Mouse (Mus musculus) layer of hippocampus, postnatal 14 days (tissue): ENCODE data around the gene Grin1. TPM values are rescaled to one million over a fixed set of nuclear protein-coding genes. Genes with fewer than 3 reads are reported as not detected.

Experiments used
- DNase-seq, 2 experiments: peaks; one replicate each; pipeline ENCODE4 v3.0.0; 2021 to 2022; ENCODE audit warnings: low spot score in 2 of 2, mixed read lengths in 1 of 2
- long read RNA-seq, 2 experiments: library from polyadenylated mRNA; stranded (forward); transcript quantifications; one replicate each; pipeline ENCODE4 v2.0.0; 2021
- total RNA-seq, 2 experiments: library from RNA; stranded (reverse); gene quantifications; 2 replicates each; pipeline ENCODE4 v1.2.3; 2021

Grin1 gene
- 100 to 1,000 TPM; 419 to 451 TPM for total RNA-seq
- long read RNA-seq, experiment 1, full-length matches to known transcripts = 212 of 350 reads
- long read RNA-seq, experiment 1, partial matches to known transcripts = 39 of 350 reads
- long read RNA-seq, experiment 1, other reads (novel, unspliced or antisense) = 99 of 350 reads
- long read RNA-seq, experiment 2, full-length matches to known transcripts = 239 of 422 reads
- long read RNA-seq, experiment 2, partial matches to known transcripts = 52 of 422 reads
- long read RNA-seq, experiment 2, other reads (novel, unspliced or antisense) = 131 of 422 reads

DNA sequence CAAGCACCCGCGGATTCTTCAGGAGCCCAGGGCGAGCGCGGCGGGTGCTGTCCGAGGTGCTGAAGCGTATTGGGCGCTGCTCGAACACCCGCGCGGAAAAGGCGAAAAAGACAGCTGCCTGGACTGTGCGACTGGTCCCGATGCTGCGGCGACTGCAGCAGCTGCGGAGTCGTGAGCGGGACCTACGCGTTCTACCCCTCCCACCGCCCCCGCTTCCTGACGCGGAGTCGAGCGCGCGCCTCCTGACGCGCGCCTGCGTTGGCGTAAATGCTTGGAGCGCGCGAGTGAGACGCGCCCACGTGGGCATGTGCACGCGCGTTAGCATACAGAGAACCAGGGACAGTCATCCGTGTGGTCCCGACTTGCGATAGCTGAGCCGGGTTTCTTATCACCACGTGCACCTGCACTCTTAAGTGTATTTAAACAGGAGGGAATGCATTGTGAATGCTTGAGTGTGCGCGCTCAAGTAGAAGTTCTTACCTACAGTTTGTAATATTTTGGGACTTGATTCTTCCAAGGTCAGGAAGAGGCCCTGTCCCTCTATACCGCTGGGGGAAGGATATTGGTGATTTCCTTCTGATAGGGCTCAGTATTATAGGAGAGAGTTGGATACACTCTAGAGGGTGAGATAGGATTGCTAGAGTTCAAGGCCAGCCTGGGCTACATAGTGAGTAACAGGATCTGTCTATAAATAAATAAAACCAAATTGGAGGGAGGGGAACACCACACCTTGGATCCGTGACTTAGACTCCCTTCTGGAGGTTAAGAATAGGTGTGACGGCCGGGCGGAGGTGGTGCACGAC is at the start of gene Grin1:
TSS of gene Grin1 (minus strand) at position 217 of the 803 bp plus-strand sequence.
- peak; percentile 78 to 92 for DNase-seq

DNA sequence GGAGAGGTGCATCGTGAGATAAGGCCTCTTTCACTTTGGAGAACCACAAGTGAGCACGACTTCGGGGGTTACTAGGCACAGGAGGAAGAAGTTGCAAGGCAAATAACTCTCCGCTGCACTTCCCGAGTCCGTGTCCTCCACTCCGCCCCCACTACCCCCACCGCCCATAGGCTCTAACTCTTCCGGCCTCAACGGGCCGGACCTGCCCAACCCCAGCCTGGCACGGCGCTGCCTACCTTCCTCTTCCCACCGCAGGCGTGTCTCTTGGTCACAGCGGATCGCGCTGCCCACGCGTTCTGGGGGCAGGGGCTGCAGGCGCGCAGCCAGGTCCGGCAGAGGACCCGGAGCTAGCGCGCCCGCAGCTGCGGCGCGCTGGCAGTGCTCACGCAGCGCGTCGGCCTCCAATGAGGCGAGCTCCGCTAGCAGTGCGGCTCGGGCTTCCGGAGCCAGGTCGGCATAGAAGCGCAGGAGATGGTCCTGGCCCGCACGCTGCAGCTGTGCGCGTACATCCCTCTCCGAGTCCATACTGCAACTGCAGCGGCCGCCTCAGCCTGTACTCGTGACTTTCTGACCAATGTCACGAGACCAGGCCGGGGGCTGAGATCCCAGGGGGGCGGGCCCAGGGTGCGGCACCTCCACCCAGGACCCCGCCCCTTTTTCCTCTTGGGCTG is 46.2 kb upstream of the Grin1 start, which contains the start of gene Uap1l1:
TSS of gene Uap1l1 (minus strand) at position 592 of the 671 bp plus-strand sequence.
- DNase-seq = peak; percentile 31 to 45

- DNase-seq = no peak
Observed at GRCm38 (mm10) chr2:25364761-25365090, 45.7 kb upstream of the Grin1 start.

- no peak for DNase-seq
Observed at GRCm38 (mm10) chr2:25364313-25364712, 45.3 kb upstream of the Grin1 start.

DNA sequence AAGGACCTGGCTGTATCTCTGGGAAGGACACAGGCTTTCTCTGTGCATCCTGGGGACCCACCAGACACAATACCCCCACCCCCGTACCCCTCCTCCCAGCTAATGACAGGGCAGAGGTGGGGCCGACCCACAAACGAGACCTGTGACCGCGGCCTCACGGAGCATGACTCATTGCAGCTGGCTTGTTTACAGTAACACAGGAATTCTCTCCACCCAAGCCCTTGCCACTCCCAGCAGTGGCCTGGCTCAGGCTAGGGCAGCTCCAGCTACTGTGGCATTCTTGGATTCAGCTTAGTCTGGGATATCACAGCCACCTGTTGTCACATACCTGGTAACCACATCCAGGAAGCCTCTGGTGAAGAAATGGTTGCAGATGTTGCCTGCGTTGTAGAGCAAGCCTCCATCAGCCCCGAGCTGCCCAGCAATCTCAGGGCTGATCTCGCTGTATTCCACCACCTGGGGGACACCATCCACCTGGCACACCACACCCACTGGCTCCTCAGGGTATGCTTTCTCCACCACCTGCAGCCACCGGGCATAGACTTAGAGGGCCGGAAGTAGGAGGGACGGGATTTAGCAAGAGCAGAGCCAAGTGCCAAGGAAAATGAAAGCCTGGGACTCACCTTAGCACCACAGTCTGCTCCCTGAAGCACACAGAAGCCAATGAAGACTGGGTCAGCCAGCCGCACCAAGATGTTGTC is 44.6 kb upstream of the Grin1 start:
- DNase-seq = no peak

GRCm38 (mm10) chr2:25359848-25360247 is 40.9 kb upstream of the Grin1 start:
- DNase-seq = no peak

- DNase-seq = peak; percentile 65 to 86
Observed at GRCm38 (mm10) chr2:25356208-25357079, 37.5 kb upstream of the Grin1 start, which contains the start of gene Dpp7. Gene Dpp7 (minus strand): TSS chr2:25356359.

DNA sequence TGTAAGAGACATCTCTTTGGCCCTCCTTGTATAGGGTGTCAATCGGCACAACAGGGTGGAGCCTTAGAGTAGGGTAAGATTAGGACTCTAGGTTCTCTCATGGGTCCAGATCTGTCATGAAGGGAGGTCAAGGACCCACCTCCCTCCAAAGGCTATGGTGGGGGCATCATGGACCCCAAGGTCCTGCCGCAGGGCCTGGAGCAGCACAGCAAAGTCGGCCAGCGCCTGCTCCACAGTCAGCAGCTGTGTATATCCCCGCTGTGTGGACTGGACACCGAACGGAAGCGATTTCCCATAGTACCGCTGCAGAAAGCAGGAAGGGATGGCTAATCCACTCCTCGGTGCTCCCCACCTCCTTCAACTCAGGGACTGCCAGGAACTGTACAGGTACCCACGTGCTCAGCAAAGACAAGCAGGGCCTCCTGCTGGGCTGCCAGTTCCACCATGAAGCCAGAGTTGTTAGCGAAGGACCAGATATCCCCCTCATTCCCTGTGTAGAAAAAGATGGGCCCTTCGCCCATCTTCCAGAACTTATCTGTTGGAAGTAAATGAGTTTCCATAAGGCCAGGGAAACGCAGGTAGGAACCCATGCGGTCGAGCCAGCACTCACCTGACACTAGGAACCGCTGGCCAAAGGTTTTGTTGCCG is 36.6 kb upstream of the Grin1 start:
- DNase-seq = no peak

- DNase-seq = no peak
Observed at GRCm38 (mm10) chr2:25354211-25354610, 35.2 kb upstream of the Grin1 start.

- no peak for DNase-seq
Observed at GRCm38 (mm10) chr2:25350701-25351100, 31.7 kb upstream of the Grin1 start.

DNA sequence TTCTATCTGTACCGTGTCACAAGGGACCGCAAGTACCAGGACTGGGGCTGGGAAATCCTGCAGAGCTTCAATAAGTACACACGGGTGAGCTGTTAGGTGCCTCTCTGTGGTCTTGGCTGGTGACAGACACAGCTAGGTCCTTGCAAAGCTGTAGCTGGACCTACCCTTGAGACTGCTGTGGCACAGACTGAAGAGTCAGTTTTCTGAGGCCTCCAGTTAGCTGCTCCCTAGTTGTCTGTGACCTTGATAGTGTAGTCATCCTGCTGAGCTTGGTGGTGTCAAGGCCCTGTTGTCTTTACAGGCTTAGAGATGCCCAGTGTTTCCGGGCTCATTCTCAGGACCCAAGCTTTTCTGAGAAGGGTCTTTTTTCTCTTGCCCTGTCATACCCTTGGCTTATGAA is 30.5 kb upstream of the Grin1 start:
- DNase-seq = no peak

DNA sequence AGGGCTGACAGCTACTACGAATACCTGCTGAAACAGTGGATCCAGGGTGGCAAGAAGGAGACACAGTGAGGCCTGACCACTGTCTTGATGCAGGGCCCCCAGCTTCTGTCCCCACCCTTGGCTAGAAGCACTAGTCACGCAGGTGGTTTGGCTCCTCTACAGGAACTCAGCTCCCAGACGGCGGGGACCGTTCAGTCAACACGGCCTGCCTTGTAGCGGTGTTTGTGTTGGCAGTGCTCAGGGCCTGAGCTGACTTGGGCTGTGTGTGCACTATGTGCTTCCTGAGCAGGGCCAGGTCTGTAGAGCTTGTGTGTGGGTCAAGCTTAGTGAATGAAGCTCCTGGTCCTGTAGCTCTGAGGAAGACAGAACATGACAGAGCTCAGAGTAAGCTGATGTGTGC is 29.2 kb upstream of the Grin1 start:
- DNase-seq = no peak

GRCm38 (mm10) chr2:25338303-25338702 is 19.3 kb upstream of the Grin1 start:
- no peak for DNase-seq

DNA sequence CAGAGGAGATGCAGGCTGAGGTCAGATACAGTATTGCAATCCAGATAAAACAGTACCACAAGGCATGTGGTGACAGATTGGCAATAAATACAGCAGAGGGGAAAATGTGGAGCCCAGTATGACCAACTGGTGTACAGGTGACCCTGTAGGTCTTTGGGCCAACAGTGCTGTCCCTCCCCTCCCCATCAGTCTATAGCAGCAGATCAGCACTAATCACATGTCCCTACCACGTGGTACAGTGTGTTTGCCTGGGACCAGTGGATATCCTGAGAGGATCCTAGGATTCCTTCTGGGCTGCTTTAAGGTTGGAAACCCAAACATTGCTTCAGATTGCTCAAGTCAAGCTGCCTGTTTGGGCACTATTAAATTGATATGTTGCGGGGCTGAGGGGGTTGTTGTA is 14.6 kb upstream of the Grin1 start:
- no peak for DNase-seq

DNA sequence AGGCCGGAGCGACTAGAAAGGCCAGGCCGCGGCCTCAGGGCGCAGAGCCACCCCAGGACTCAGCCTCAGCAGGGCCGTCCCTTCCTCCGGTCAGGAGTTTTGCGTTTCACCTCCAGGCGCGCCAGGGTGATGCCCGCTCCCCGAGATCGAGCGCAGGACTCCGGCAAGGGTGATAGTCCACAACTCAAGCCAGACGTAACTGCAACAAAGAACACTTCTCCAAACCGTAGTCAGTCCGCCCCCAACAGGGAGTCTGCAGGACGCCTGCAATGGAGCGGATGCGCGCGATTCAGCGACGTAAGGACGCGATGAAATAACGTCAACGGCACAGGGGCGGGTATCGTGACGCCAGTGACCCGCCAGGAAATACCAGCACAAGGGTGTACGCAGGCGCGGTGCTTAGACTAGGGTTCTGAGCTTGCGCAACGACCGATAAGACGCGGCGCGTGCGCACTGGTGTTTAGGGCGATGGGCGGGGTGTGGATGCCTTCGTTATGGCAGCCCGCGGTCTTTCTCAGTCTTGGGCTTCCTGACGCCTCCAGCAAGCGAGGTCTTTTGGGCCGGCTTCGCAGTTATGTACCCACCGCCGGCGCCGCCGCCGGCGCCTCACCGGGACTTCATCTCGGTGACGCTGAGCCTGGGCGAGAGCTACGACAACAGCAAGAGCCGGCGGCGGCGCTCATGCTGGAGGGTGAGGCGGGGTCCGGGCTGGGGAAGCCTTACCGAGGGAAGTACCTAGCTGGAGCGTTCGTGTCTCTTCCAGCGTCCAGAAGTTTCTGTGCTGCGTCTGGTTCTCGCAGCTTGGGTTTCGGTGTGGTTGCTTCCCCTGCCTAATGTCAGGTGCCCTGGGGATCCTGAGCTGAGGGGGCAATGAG is 13.5 kb upstream of the Grin1 start, which contains the start of gene Man1b1:
TSS of gene Man1b1 (plus strand) at position 53 of the 875 bp plus-strand sequence.
- peak; percentile 98 to 100 for DNase-seq

DNA sequence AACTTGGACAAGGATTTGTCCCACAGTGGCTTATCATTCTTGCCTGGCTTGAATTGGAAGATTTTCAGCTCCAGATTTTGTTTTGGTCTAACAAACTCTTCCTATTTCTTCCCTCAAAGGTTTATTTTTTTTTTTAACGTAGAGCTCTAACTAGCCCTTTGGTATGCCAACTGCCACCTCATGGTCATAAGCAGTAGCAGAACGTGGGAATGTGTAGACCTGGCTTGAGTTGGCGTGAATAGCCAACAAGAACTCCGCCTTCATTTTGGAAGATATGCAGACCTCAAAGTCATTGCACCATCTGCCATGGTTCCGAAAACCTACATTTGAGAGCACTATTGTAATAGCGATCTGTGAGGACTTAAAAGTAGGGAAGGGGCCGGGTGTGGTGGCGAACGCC is 12.5 kb upstream of the Grin1 start:
- DNase-seq = no peak

DNA sequence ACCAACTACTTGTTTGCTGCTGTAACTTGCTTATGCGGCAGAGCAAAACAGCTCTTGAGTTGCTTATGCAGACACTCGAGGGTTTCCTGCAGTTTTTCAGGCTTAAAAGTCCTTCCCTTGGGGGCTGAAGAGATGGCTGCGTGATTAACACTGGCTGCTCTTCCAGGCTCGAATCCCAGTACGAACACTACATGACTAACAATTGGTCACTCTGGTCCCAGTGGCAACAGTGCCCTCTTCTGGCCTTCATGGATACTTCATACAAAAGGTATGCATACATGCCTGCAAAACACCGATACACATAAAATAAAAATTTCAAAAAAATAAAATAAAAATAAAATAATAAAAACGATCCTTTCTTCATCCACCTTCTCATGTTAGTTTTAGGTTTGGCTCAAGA is 9.5 kb upstream of the Grin1 start:
- peak in 1 of 2 experiments; percentile 55 for DNase-seq

DNA sequence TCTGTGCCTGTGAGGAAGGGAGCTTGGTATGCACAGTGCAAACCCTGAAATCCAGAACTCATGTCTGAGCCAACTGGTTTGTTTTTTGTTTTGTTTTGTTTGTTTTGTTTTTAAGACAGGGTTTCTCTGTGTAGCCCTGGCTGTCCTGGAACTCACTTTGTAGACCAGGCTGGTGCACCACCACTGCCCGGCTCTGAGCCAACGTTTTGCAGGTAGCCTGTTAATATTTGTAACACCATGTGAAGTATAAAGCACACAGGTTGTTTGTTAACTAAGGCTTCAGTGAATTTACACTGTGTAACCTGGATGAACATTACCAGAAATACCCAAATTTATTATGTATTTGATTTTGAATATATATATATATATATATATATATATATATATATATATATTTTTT is 7.0 kb upstream of the Grin1 start:
- no peak for DNase-seq

GRCm38 (mm10) chr2:25320084-25320483 is 1.1 kb upstream of the Grin1 start:
- DNase-seq = no peak
